Mouse (Mus musculus) bone marrow macrophage, adult 2 months (primary cell): Measurements from ENCODE around the gene Wdhd1. TPM values are rescaled to one million over a fixed set of nuclear protein-coding genes. Genes with fewer than 3 reads are reported as not detected.
"Not testable (repeated sequence)": the region's sequence is repeated elsewhere in the genome, so short reads cannot be mapped to it uniquely, and the experiment has no call there.

Experiments
- H3K27ac ChIP-seq: 2 replicates; pipeline ENCODE4 v1.5.1; 2012; ENCODE audit warnings: low read depth, low read length; ENCODE audit not compliant: insufficient read depth
- H3K4me1 ChIP-seq: 2 replicates; pipeline ENCODE4 v1.6.1; 2012; ENCODE audit warnings: low read length; ENCODE audit not compliant: control insufficient read depth, insufficient read depth
- H3K4me3 ChIP-seq: 2 replicates; pipeline ENCODE4 v1.5.1; 2012; ENCODE audit warnings: mild to moderate bottlenecking, low read length, moderate library complexity; ENCODE audit not compliant: insufficient read depth
- CTCF ChIP-seq: IDR thresholded peaks from 2 replicates; pipeline ENCODE4 v1.5.1; 2012; ENCODE audit warnings: low read depth, mild to moderate bottlenecking, low read length, moderate library complexity
- POLR2A ChIP-seq: IDR thresholded peaks from 2 replicates; pipeline ENCODE4 v1.6.1; 2012; ENCODE audit warnings: mild to moderate bottlenecking, low read depth, low read length, borderline replicate concordance
- polyA plus RNA-seq: library from polyadenylated mRNA; stranded (reverse); fragments of >200 nt; gene quantifications from 2 replicates; pipeline ENCODE4 v1.2.4, GENCODE M21; 2012; ENCODE audit not compliant: missing spikeins, insufficient read depth, insufficient read length

Gene Wdhd1
- polyA plus RNA-seq, result 11.6 and 16.7 TPM in 2 replicates

GRCm38 (mm10) chr14:47276637-47277393 is at the start of gene Wdhd1, which contains the start of gene Socs4:
Gene Wdhd1, minus strand, starts transcription at chr14:47276857.
Gene Socs4, plus strand, starts transcription at chr14:47276931.
- H3K4me3 ChIP-seq, result peak within 1 kb of the TSS; percentile 87
- TF ChIP-seq POLR2A (0 out of 2 replicates have a peak, but pooled peaks have one; percentile 69), CTCF (no peak)
- H3K4me1 ChIP-seq, result 0 out of 2 replicates have a peak, but pooled peaks cover 2% of the 10 kb centered on the region
- H3K27ac ChIP-seq, result peak within 1 kb of the TSS; percentile 81

- Histone ChIP-seq H3K4me1 (peaks cover 12% of the 10 kb centered on the region), H3K4me3 (no peak overlapping the region), H3K27ac (no peak overlapping the region)
- TF ChIP-seq CTCF (no peak), POLR2A (no peak)
These were observed 49.5 kb upstream of the Wdhd1 start for GRCm38 (mm10) chr14:47325965-47326761.

GRCm38 (mm10) chr14:47321581-47321980 is 44.9 kb upstream of the Wdhd1 start:
- not testable (repeated sequence) for H3K4me3 ChIP-seq, H3K4me1 ChIP-seq, H3K27ac ChIP-seq

DNA sequence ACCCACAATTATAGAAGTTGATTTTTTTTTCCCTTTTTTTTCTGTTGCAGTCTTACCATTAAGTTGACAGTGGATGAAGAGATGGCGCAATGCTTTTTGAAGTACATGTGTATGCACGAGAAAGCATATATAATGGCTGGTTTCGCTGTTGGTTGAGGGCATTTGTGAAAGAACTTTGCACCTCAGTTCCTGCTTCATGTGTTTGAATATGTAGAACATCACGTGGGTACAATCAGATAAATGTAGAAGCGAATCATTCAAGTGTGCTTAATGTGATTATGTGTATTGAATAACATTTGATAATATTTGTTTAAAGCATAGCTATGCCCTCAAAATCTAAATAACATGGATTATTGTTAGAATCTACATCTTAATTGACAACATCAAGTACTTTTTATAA is 42.7 kb upstream of the Wdhd1 start:
- TF ChIP-seq POLR2A (no peak), CTCF (no peak)
- no peaks in the 10 kb centered on the region for H3K4me1 ChIP-seq
- no peak overlapping the region for H3K27ac ChIP-seq

DNA sequence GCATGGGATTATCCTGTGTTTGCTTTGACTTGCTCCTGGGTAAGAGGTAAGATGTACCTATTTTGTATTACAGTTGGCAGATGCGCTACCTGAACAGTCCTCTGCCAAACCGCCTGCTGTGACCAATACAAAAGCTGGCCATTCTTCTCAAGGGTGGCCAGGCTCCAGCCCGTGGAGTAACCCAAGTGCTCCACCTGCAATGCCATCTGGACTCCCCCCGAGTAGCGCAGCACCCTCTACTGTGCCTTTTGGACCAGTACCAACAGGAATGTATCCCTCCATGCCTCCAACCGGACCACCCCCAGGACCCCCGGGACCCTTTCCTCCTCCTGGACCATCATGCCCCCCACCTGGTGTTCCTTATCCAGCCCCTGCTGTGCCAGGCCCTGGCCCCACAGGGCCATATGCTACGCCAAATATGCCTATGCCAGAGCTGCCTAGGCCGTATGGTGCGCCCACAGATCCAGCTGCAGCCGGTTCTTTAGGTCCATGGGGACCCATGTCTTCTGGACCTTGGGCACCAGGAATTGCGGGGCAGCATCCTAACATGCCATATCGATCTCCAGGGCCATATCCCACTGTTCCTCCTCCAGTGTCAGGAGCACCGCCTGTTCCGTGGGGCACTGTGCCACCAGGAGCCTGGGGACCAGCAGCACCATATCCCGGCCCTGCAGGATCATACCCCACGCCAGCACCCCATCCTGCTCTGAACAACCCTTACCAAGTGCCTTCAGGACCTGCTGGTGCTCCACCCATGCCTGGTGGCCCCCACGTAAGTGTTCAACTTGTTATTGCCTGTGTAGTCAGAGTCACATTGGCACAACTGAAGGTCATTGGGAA is 33.9 kb upstream of the Wdhd1 start:
- H3K27ac ChIP-seq, result no peak overlapping the region
- no peaks in the 10 kb centered on the region; the same call in none of the 2 replicates for H3K4me1 ChIP-seq
- no peak overlapping the region for H3K4me3 ChIP-seq
- TF ChIP-seq CTCF (no peak), POLR2A (no peak)

More for the DNA sequence above, 42.7 kb upstream of the Wdhd1 start:
- no peak overlapping the region for H3K4me3 ChIP-seq

DNA sequence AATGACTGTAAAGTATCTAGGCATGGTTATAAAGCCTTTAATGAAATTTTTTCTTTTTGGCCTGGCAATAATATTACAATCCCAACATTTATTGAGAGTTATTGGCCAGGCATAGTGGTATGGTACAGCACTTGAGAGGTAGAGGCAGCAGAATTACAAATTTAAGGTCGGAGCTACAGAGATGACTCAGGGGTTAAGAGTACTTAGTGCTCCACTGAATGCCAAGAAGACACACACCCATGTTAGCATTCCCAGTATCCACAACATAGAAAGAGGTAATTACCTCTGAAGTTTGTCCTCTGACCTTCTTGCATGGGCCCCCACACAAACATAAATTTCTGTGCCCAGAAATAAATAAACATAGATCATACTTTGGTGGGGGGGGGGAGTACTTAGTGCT is 32.4 kb upstream of the Wdhd1 start:
- no peak overlapping the region for H3K27ac ChIP-seq
- TF ChIP-seq CTCF (no peak), POLR2A (no peak)
- H3K4me3 ChIP-seq, result no peak overlapping the region
- H3K4me1 ChIP-seq, result peaks cover 10% of the 10 kb centered on the region

GRCm38 (mm10) chr14:47307669-47308068 is 31.0 kb upstream of the Wdhd1 start:
- no peak for TF ChIP-seq CTCF
- TF ChIP-seq POLR2A, result no peak
- Histone ChIP-seq H3K4me3 (no peak overlapping the region), H3K27ac (no peak overlapping the region), H3K4me1 (peaks cover 10% of the 10 kb centered on the region)

GRCm38 (mm10) chr14:47305933-47306332 is 29.3 kb upstream of the Wdhd1 start:
- H3K27ac ChIP-seq, result no peak overlapping the region

GRCm38 (mm10) chr14:47304814-47305405 is 28.3 kb upstream of the Wdhd1 start:
- TF ChIP-seq CTCF, result no peak
- Histone ChIP-seq H3K27ac (no peak overlapping the region), H3K4me1 (peaks cover 18% of the 10 kb centered on the region), H3K4me3 (no peak overlapping the region)

More at GRCm38 (mm10) chr14:47305933-47306332, 29.3 kb upstream of the Wdhd1 start:
- Histone ChIP-seq H3K4me1 (peaks cover 14% of the 10 kb centered on the region), H3K4me3 (no peak overlapping the region)
- TF ChIP-seq POLR2A (no peak), CTCF (no peak)
